Mouse (Mus musculus) ES-Bruce4 (cell line): ENCODE measurements around the gene Znhit3.

ENCODE experiments used
- CTCF ChIP-seq: IDR thresholded peaks from one replicate; pipeline ENCODE4 v1.8.1; 2011; ENCODE audit warnings: low read depth, low read length
- EP300 ChIP-seq: IDR thresholded peaks from 2 replicates; pipeline ENCODE4 v1.6.1; 2011; ENCODE audit warnings: low read depth, low read length; ENCODE audit not compliant: insufficient read depth
- POLR2A ChIP-seq: IDR thresholded peaks from one replicate; pipeline ENCODE4 v1.8.1; 2011; ENCODE audit warnings: low read length; ENCODE audit not compliant: insufficient read depth

- no peak for TF ChIP-seq POLR2A
- no peak for TF ChIP-seq CTCF
- no peak for TF ChIP-seq EP300
Measured at GRCm38 (mm10) chr11:84893113-84893512, 23.1 kb downstream of the Znhit3 start.
